Mouse (Mus musculus) layer of hippocampus, adult 8-10 months (tissue): ENCODE results near the gene Vps35l. TPM values are rescaled to one million over a fixed set of nuclear protein-coding genes. Genes with fewer than 3 reads are reported as not detected.

Source experiments
- DNase-seq, 2 experiments: peaks; one replicate each; pipeline ENCODE4 v3.0.0; 2022; ENCODE audit warnings: low spot score in 2 of 2
- total RNA-seq, 4 experiments: library from RNA; stranded (reverse); gene quantifications; 2 replicates each; pipeline ENCODE4 v1.2.4; 2022

Gene Vps35l
- total RNA-seq, 4 experiments from 2014 or later: 61.8 to 73.0 (median 69.1) TPM

GRCm38 (mm10) chr7:118733225-118733624 is 6.8 kb upstream of the Vps35l start:
- no peak for DNase-seq

- DNase-seq: no peak
These were observed 1.3 kb upstream of the Vps35l start for GRCm38 (mm10) chr7:118738730-118739129.

- DNase-seq: peak; percentile 93 to 95
These were observed 709 bp downstream of the Vps35l start for GRCm38 (mm10) chr7:118740532-118741338.

GRCm38 (mm10) chr7:118742278-118742677 is 2.3 kb downstream of the Vps35l start:
- DNase-seq: no peak

- DNase-seq: no peak
These were observed 4.7 kb downstream of the Vps35l start for GRCm38 (mm10) chr7:118744766-118745165.

- peak; percentile 57 to 59 for DNase-seq
These were observed 8.1 kb downstream of the Vps35l start for GRCm38 (mm10) chr7:118747891-118748672.

- no peak for DNase-seq
These were observed 9.7 kb downstream of the Vps35l start for GRCm38 (mm10) chr7:118749706-118750105.

GRCm38 (mm10) chr7:118751625-118752024 is 11.6 kb downstream of the Vps35l start:
- DNase-seq: no peak

GRCm38 (mm10) chr7:118755756-118756155 is 15.7 kb downstream of the Vps35l start:
- no peak for DNase-seq

GRCm38 (mm10) chr7:118756490-118757265 is 16.7 kb downstream of the Vps35l start:
- no peak for DNase-seq

GRCm38 (mm10) chr7:118758369-118758768 is 18.3 kb downstream of the Vps35l start:
- no peak for DNase-seq

GRCm38 (mm10) chr7:118759372-118759771 is 19.3 kb downstream of the Vps35l start:
- DNase-seq: no peak

GRCm38 (mm10) chr7:118763939-118764338 is 23.9 kb downstream of the Vps35l start:
- DNase-seq: no peak

- no peak for DNase-seq
These were observed 24.7 kb downstream of the Vps35l start for GRCm38 (mm10) chr7:118764725-118765124.

GRCm38 (mm10) chr7:118765604-118766003 is 25.6 kb downstream of the Vps35l start:
- no peak for DNase-seq

GRCm38 (mm10) chr7:118766119-118766833 is 26.2 kb downstream of the Vps35l start:
- DNase-seq: peak; percentile 66 to 77

- no peak for DNase-seq
These were observed 26.8 kb downstream of the Vps35l start for GRCm38 (mm10) chr7:118766834-118767224.

- no peak for DNase-seq
These were observed 29.2 kb downstream of the Vps35l start for GRCm38 (mm10) chr7:118769208-118769607.

GRCm38 (mm10) chr7:118769655-118770054 is 29.6 kb downstream of the Vps35l start:
- no peak for DNase-seq

GRCm38 (mm10) chr7:118773027-118773426 is 33.0 kb downstream of the Vps35l start:
- no peak for DNase-seq

GRCm38 (mm10) chr7:118775991-118776390 is 36.0 kb downstream of the Vps35l start:
- DNase-seq: no peak
